Mouse (Mus musculus) olfactory bulb, adult 2 months (tissue): ENCODE data around the gene Vezt.

Source experiments
- CTCF ChIP-seq: fragments of 200-500 bp; IDR thresholded peaks from 2 replicates; pipeline ENCODE4 v1.5.1; 2012; ENCODE audit warnings: low read depth, mild to moderate bottlenecking, low read length, moderate library complexity; ENCODE audit not compliant: insufficient read depth
- POLR2A ChIP-seq: fragments of 200-500 bp; IDR thresholded peaks from 2 replicates; pipeline ENCODE4 v1.6.1; 2012; ENCODE audit warnings: mild to moderate bottlenecking, low read depth, low read length, moderate library complexity; ENCODE audit not compliant: insufficient read depth

GRCm38 (mm10) chr10:93938844-93939271, 96.8 kb downstream of the Vezt start:
- no peak for TF ChIP-seq CTCF
- no peak for TF ChIP-seq POLR2A
